Mouse (Mus musculus): ENCODE results near the gene Actr3.

Gene Actr3

GRCm38 (mm10) chr1:125351416-125352037, 84.0 kb downstream of the Actr3 start:
- no peak for DNase-seq (ENCODE audit: low spot score)

GRCm38 (mm10) chr1:125350843-125351242, 84.7 kb downstream of the Actr3 start:
- no peak for DNase-seq (ENCODE audit: low spot score)

- DNase-seq (ENCODE audit: low spot score), result no peak
These were observed 89.7 kb downstream of the Actr3 start for GRCm38 (mm10) chr1:125345854-125346253.

- DNase-seq (ENCODE audit: low spot score), result no peak
These were observed 90.1 kb downstream of the Actr3 start for GRCm38 (mm10) chr1:125345448-125345847.

GRCm38 (mm10) chr1:125343105-125343504, 92.4 kb downstream of the Actr3 start:
- no peak for DNase-seq (ENCODE audit: low spot score)

All from layer of hippocampus, adult 9-10 months (tissue).